Mouse (Mus musculus) hindbrain, embryonic 10.5 days (tissue): Measurements from ENCODE around the gene Rdh12. TPM values are rescaled to one million over a fixed set of nuclear protein-coding genes. Genes with fewer than 3 reads are reported as not detected.
A peak's percentile ranks its signal among the peaks of the same experiment; 100 is the strongest.

Experiments used
- DNase-seq: peaks from one replicate; pipeline ENCODE4 v3.0.0-alpha.2; 2017; ENCODE audit warnings: low spot score
- H3K27ac ChIP-seq: fragments of 300-500 bp; sonication (generic); 2 replicates; pipeline ENCODE4 v1.5.1; 2016; ENCODE audit warnings: mild to moderate bottlenecking, moderate library complexity
- H3K27me3 ChIP-seq: fragments of 300-500 bp; sonication (generic); 2 replicates; pipeline ENCODE4 v1.6.1; 2016; ENCODE audit warnings: mild to moderate bottlenecking; ENCODE audit not compliant: poor library complexity, insufficient read depth, severe bottlenecking
- H3K36me3 ChIP-seq: fragments of 300-500 bp; sonication (generic); 2 replicates; pipeline ENCODE4 v1.6.1; 2016; ENCODE audit warnings: mild to moderate bottlenecking, moderate library complexity
- H3K4me1 ChIP-seq: fragments of 300-500 bp; sonication (generic); replicated peaks from 2 replicates; pipeline ENCODE4 v1.6.1; 2016; ENCODE audit warnings: mild to moderate bottlenecking
- H3K4me3 ChIP-seq: fragments of 300-500 bp; sonication (generic); 2 replicates; pipeline ENCODE4 v1.5.1; 2016; ENCODE audit warnings: mild to moderate bottlenecking, moderate library complexity
- H3K9me3 ChIP-seq: fragments of 300-500 bp; sonication (generic); 2 replicates; pipeline ENCODE4 v1.6.1; 2016; ENCODE audit warnings: mild to moderate bottlenecking, moderate library complexity
- WGBS: fragments of 180-500 bp; shearing (Covaris S2); methylation state at CpG from one replicate; pipeline ENCODE4 v1.1.7; 2016; 5-methylcytosine and 5-hydroxymethylcytosine counted together
- polyA plus RNA-seq: library from polyadenylated mRNA; unstranded; fragments of >200 nt; fragmentation: Nextera tagmentation; extraction: Ambion mirVana; gene quantifications from 2 replicates; pipeline ENCODE4 v1.2.1, GENCODE M21; 2016

The Rdh12 gene
- polyA plus RNA-seq, 1 experiment from 2014 or later, result 1.6 TPM

GRCm38 (mm10) chr12:79193441-79193840, 15.3 kb upstream of the Rdh12 start:
- Histone ChIP-seq H3K4me1 (peaks cover 15% of the 10 kb centered on the region), H3K27me3 (no peaks in the 10 kb centered on the region), H3K27ac (no peak overlapping the region), H3K4me3 (no peak overlapping the region), H3K36me3 (peaks cover 1% of the 10 kb centered on the region), H3K9me3 (no peaks in the 10 kb centered on the region)
- DNase-seq, result peak; percentile 66
- WGBS, result 10% methylated on average over 3 of the region's 3 CpGs

- DNase-seq, result no peak
- no peaks in the 10 kb centered on the region for H3K36me3 ChIP-seq
- H3K9me3 ChIP-seq, result no peaks in the 10 kb centered on the region
- H3K4me1 ChIP-seq, result no peaks in the 10 kb centered on the region
- no peak overlapping the region for H3K4me3 ChIP-seq
- no peak overlapping the region for H3K27ac ChIP-seq
- no peaks in the 10 kb centered on the region for H3K27me3 ChIP-seq
- WGBS, result 86% methylated on average over 5 of the region's 5 CpGs
Observed at GRCm38 (mm10) chr12:79197105-79197504, 11.6 kb upstream of the Rdh12 start.

- Histone ChIP-seq H3K27ac (no peak overlapping the region), H3K27me3 (no peaks in the 10 kb centered on the region), H3K36me3 (no peaks in the 10 kb centered on the region), H3K4me3 (no peak overlapping the region), H3K4me1 (no peaks in the 10 kb centered on the region), H3K9me3 (no peaks in the 10 kb centered on the region)
- DNase-seq, result no peak
- 66% methylated on average over 3 of the region's 3 CpGs for WGBS
Observed at GRCm38 (mm10) chr12:79201882-79202281, 6.8 kb upstream of the Rdh12 start.

GRCm38 (mm10) chr12:79211447-79211846, 2.7 kb downstream of the Rdh12 start:
- no peak overlapping the region for H3K27ac ChIP-seq
- DNase-seq, result no peak
- WGBS, result 89% methylated on average over 8 of the region's 8 CpGs
- H3K4me1 ChIP-seq, result peaks cover 11% of the 10 kb centered on the region; the same call in 1 of the 2 replicates
- no peaks in the 10 kb centered on the region for H3K27me3 ChIP-seq
- no peak overlapping the region for H3K4me3 ChIP-seq
- H3K36me3 ChIP-seq, result no peaks in the 10 kb centered on the region
- no peaks in the 10 kb centered on the region for H3K9me3 ChIP-seq

- WGBS, result 75% methylated on average over 5 of the region's 5 CpGs
- Histone ChIP-seq H3K27ac (no peak overlapping the region), H3K9me3 (no peaks in the 10 kb centered on the region), H3K4me1 (no peaks in the 10 kb centered on the region), H3K36me3 (no peaks in the 10 kb centered on the region), H3K4me3 (no peak overlapping the region), H3K27me3 (no peaks in the 10 kb centered on the region)
- DNase-seq, result no peak
Observed at GRCm38 (mm10) chr12:79217511-79217910, 8.8 kb downstream of the Rdh12 start.

GRCm38 (mm10) chr12:79235485-79236080, 26.9 kb downstream of the Rdh12 start:
- Histone ChIP-seq H3K27me3 (no peaks in the 10 kb centered on the region), H3K4me3 (no peak overlapping the region), H3K4me1 (peaks cover 23% of the 10 kb centered on the region), H3K27ac (no peak overlapping the region; the same call in 1 of the 2 replicates), H3K9me3 (no peaks in the 10 kb centered on the region), H3K36me3 (peaks cover 79% of the 10 kb centered on the region)
- 63% methylated on average over 11 of the region's 11 CpGs for WGBS
- DNase-seq, result peak; percentile 22

GRCm38 (mm10) chr12:79241985-79242384, 33.3 kb downstream of the Rdh12 start:
- H3K27ac ChIP-seq, result no peak overlapping the region
- H3K4me3 ChIP-seq, result no peak overlapping the region
- H3K4me1 ChIP-seq, result no peaks in the 10 kb centered on the region
- peaks cover 100% of the 10 kb centered on the region for H3K36me3 ChIP-seq
- 96% methylated on average over 2 of the region's 2 CpGs for WGBS
- no peaks in the 10 kb centered on the region for H3K27me3 ChIP-seq
- no peak for DNase-seq
- H3K9me3 ChIP-seq, result no peaks in the 10 kb centered on the region

GRCm38 (mm10) chr12:79242921-79243320, 34.2 kb downstream of the Rdh12 start:
- no peaks in the 10 kb centered on the region for H3K4me1 ChIP-seq
- peaks cover 100% of the 10 kb centered on the region for H3K36me3 ChIP-seq
- DNase-seq, result no peak
- H3K27me3 ChIP-seq, result no peaks in the 10 kb centered on the region
- no peak overlapping the region for H3K27ac ChIP-seq
- 96% methylated on average over 6 of the region's 6 CpGs for WGBS
- H3K9me3 ChIP-seq, result no peaks in the 10 kb centered on the region
- no peak overlapping the region for H3K4me3 ChIP-seq

- Histone ChIP-seq H3K9me3 (no peaks in the 10 kb centered on the region), H3K4me3 (no peak overlapping the region), H3K27me3 (no peaks in the 10 kb centered on the region), H3K4me1 (no peaks in the 10 kb centered on the region), H3K36me3 (peaks cover 100% of the 10 kb centered on the region), H3K27ac (no peak overlapping the region)
- 88% methylated on average over 3 of the region's 3 CpGs for WGBS
- DNase-seq, result no peak
Observed at GRCm38 (mm10) chr12:79248110-79248509, 39.4 kb downstream of the Rdh12 start.

- no peak for DNase-seq
- Histone ChIP-seq H3K36me3 (peaks cover 85% of the 10 kb centered on the region), H3K27ac (no peak overlapping the region), H3K4me3 (no peak overlapping the region), H3K4me1 (no peaks in the 10 kb centered on the region), H3K27me3 (no peaks in the 10 kb centered on the region), H3K9me3 (no peaks in the 10 kb centered on the region)
- WGBS, result 91% methylated on average over 9 of the region's 9 CpGs
Observed at GRCm38 (mm10) chr12:79253294-79254053, 44.8 kb downstream of the Rdh12 start.

- Histone ChIP-seq H3K27me3 (no peaks in the 10 kb centered on the region), H3K4me1 (no peaks in the 10 kb centered on the region), H3K36me3 (peaks cover 82% of the 10 kb centered on the region), H3K9me3 (no peaks in the 10 kb centered on the region), H3K4me3 (no peak overlapping the region), H3K27ac (no peak overlapping the region)
- 95% methylated on average over 10 of the region's 10 CpGs for WGBS
- DNase-seq, result no peak
Observed at GRCm38 (mm10) chr12:79254975-79255374, 46.3 kb downstream of the Rdh12 start.

GRCm38 (mm10) chr12:79260154-79260553, 51.4 kb downstream of the Rdh12 start:
- DNase-seq, result no peak
- WGBS, result 96% methylated on average over 2 of the region's 2 CpGs
- peaks cover 79% of the 10 kb centered on the region for H3K36me3 ChIP-seq
- H3K4me1 ChIP-seq, result no peaks in the 10 kb centered on the region
- no peak overlapping the region for H3K4me3 ChIP-seq
- no peaks in the 10 kb centered on the region for H3K27me3 ChIP-seq
- H3K27ac ChIP-seq, result no peak overlapping the region
- H3K9me3 ChIP-seq, result no peaks in the 10 kb centered on the region

GRCm38 (mm10) chr12:79261035-79261434, 52.3 kb downstream of the Rdh12 start:
- Histone ChIP-seq H3K27ac (no peak overlapping the region), H3K4me3 (no peak overlapping the region), H3K9me3 (no peaks in the 10 kb centered on the region), H3K27me3 (no peaks in the 10 kb centered on the region), H3K36me3 (peaks cover 82% of the 10 kb centered on the region), H3K4me1 (no peaks in the 10 kb centered on the region)
- 56% methylated on average over 5 of the region's 5 CpGs for WGBS
- peak; percentile 40 for DNase-seq
